Comparison of ENCODE assay signal across 9 mouse cellular contexts in the genomic region with DNA sequence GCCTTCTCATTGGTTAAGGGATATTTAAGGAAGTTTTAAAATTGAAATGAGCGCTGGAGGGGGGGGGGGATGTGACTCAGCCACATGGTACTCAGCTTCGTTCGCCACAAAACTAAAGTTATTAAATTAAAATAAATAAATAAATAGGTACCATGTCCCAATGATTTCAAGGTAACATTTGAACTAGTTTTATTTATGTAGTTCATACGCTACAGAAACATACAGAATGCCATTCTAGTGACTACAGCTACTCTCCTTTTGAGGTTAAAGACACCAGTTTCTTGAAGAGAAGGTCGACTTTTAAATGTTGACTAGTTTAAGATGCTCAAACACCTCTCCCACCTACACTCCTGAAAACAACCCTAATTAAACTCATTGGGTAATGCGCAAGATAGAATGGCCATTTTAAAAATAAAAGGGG. TPM values are rescaled to one million over a fixed set of nuclear protein-coding genes. Genes with fewer than 3 reads are reported as not detected.
DNase-seq lines count a peak whose midpoint lies in the region; ATAC-seq and TF ChIP-seq lines count a peak whose summit lies in the region.
"Had no signal": no experiment of that assay in that cellular context is flagged by ENCODE, and none has a peak within 500 bp of the region (broad histone marks: within the 10 kb centered on the region; RNA-seq: fewer than 3 reads in every experiment).

No protein-coding gene starts in this region.

- intact Hi-C loops in heart, adult 2 months (cut with DNase I) = loop anchor here (2.0 kb wide), 2 partner anchors 20 to 64 kb away; no protein-coding TSS in a partner anchor

- peak overlapping the region; percentile 93 for H3K27ac ChIP-seq in heart, adult 2 months
- no peak overlapping the region for H3K27ac ChIP-seq in forebrain, embryonic 16.5 days (ENCODE audit: low read length)
- peak overlapping the region; percentile 96 for H3K27ac ChIP-seq in liver, embryonic 16.5 days (ENCODE audit: low read length)

- H3K4me2 ChIP-seq in forebrain, embryonic 16.5 days (ENCODE audit: low read length) = peak overlapping the region; percentile 67
- H3K4me2 ChIP-seq in liver, embryonic 16.5 days (ENCODE audit: low read depth, low read length) = peak overlapping the region; percentile 81

- no peak for TF ChIP-seq POLR2A in heart, adult 2 months (IDR thresholded peaks at IDR 0.05; ENCODE audit: insufficient read depth, low read depth, low read length)

- peak overlapping the region; percentile 50; the same call in 1 of the 2 replicates for H3K4me3 ChIP-seq in heart, adult 2 months
- H3K4me3 ChIP-seq in forebrain, embryonic 16.5 days (replicated peaks; ENCODE audit: low read length) = no peak overlapping the region
- peak overlapping the region; percentile 71 for H3K4me3 ChIP-seq in liver, embryonic 16.5 days (ENCODE audit: low read depth, low read length)

- H3K27me3 ChIP-seq in heart, adult 2 months (ENCODE audit: control insufficient read depth, insufficient read depth, low read length) = no peaks in the 10 kb centered on the region
- H3K27me3 ChIP-seq in forebrain, embryonic 16.5 days (replicated peaks; ENCODE audit: control insufficient read depth, insufficient read depth, low read length) = 0 out of 2 replicates have a peak, but pooled peaks cover 2% of the 10 kb centered on the region
- no peaks in the 10 kb centered on the region for H3K27me3 ChIP-seq in liver, embryonic 16.5 days (ENCODE audit: control insufficient read depth, insufficient read depth, low read depth, low read length)

- H3K9ac ChIP-seq in heart, adult 2 months (ENCODE audit: low read depth, low read length) = peak overlapping the region; percentile 27; the same call in 1 of the 2 replicates
- no peak overlapping the region for H3K9ac ChIP-seq in forebrain, embryonic 16.5 days (replicated peaks; ENCODE audit: low read depth, low read length)
- peak overlapping the region; percentile 86 for H3K9ac ChIP-seq in liver, embryonic 16.5 days (ENCODE audit: low read depth, low read length)

- no peaks in the 10 kb centered on the region for H3K9me3 ChIP-seq in forebrain, embryonic 16.5 days (ENCODE audit: control insufficient read depth, low read length)
- H3K9me3 ChIP-seq in liver, embryonic 16.5 days (replicated peaks; ENCODE audit: control insufficient read depth, low read length) = no peaks in the 10 kb centered on the region

- peaks cover 4% of the 10 kb centered on the region for H3K36me3 ChIP-seq in heart, adult 2 months (ENCODE audit: control insufficient read depth, insufficient read depth, low read length)
- no peaks in the 10 kb centered on the region for H3K36me3 ChIP-seq in forebrain, embryonic 16.5 days (ENCODE audit: control insufficient read depth, insufficient read depth)
- H3K36me3 ChIP-seq in liver, embryonic 16.5 days (ENCODE audit: control insufficient read depth, insufficient read depth) = no peaks in the 10 kb centered on the region

- DNase-seq in heart, adult 2 months = no peak
- DNase-seq in heart, adult 8-10 months (ENCODE audit: low spot score) = no peak
- DNase-seq in A20 (ENCODE audit: low read depth, low spot score) = peak; percentile 69
- DNase-seq in layer of hippocampus, postnatal 36 days = no peak
- no peak for DNase-seq in adrenal gland, postnatal 10 days
- DNase-seq: cerebellum, adult 11 months had no signal

- peaks cover 10% of the 10 kb centered on the region for H3K4me1 ChIP-seq in heart, adult 2 months (ENCODE audit: control insufficient read depth, insufficient read depth, low read length)
- peaks cover 27% of the 10 kb centered on the region for H3K4me1 ChIP-seq in forebrain, embryonic 16.5 days (replicated peaks; ENCODE audit: control insufficient read depth, insufficient read depth, low read length)
- peaks cover 57% of the 10 kb centered on the region for H3K4me1 ChIP-seq in liver, embryonic 16.5 days (ENCODE audit: control insufficient read depth, low read depth, low read length)

- TF ChIP-seq CTCF in heart, adult 2 months (IDR thresholded peaks at IDR 0.05) = no peak

- 18% methylated on average over 6 of the region's 6 CpGs for WGBS in heart, adult 2 months
- WGBS in forebrain, embryonic 16.5 days = 23% methylated on average over 6 of the region's 6 CpGs
- 10% methylated on average over 6 of the region's 6 CpGs for WGBS in liver, embryonic 16.5 days (ENCODE audit: insufficient replicate concordance)

- no peak for TF ChIP-seq EP300 in heart, adult 2 months (IDR thresholded peaks at IDR 0.05; ENCODE audit: insufficient read depth, low read depth, low read length)

- no peaks in the 10 kb centered on the region for H3K79me2 ChIP-seq in heart, adult 2 months (replicated peaks; ENCODE audit: control insufficient read depth, insufficient read depth, low read length)

- no peak for ATAC-seq in forebrain, embryonic 16.5 days
- ATAC-seq in liver, embryonic 16.5 days (ENCODE audit: low read depth) = no peak
- ATAC-seq in activated CD4-positive, CD25-positive, alpha-beta regulatory T cell, adult 4 months = no peak

RNA-seq across cellular contexts. Expression of gene Zfp217, which starts 6.4 kb away (rescaled TPM):
- total RNA-seq in heart, adult 2 months (2021) = 1 to 10 TPM; 8.9 to 9.4 TPM
- 5.2 and 9.7 TPM in 2 replicates for polyA plus RNA-seq in heart, adult 2 months (2012; rRNA removed)
- total RNA-seq in heart, adult 8-10 months (2022) = 10 to 100 TPM in 1 of 4 experiments, 1 to 10 TPM in 3; 7.4 to 12.0 (median 8.9) TPM
- polyA plus RNA-seq in forebrain, embryonic 16.5 days (2015; fragmentation: Nextera tagmentation; extraction: Ambion mirVana) = 1.4 and 1.5 TPM in 2 replicates
- 4.2 and 5.7 TPM in 2 replicates for polyA plus RNA-seq in liver, embryonic 16.5 days (2015; fragmentation: Nextera tagmentation; extraction: Ambion mirVana)
- total RNA-seq in layer of hippocampus, postnatal 36 days (2021) = 1 to 10 TPM; 2.3 to 2.5 TPM
- 10 to 100 TPM in 1 of 2 experiments, 1 to 10 TPM in 1; 9.1 to 10.4 TPM for polyA plus RNA-seq in activated CD4-positive, CD25-positive, alpha-beta regulatory T cell, adult 4 months (2017; shearing (Covaris generic))
- 10 to 100 TPM; 22.0 to 31.0 TPM for total RNA-seq in adrenal gland, postnatal 10 days (2021)
